22 mouse cellular contexts compared by ENCODE assay signal in genomic region chr2:66142268-66142667, GRCm38 (mm10). TPM values are rescaled to one million over a fixed set of nuclear protein-coding genes. Genes with fewer than 3 reads are reported as not detected.
"Had no signal": no experiment of that assay in that cellular context is flagged by ENCODE, and none has a peak within 500 bp of the region (broad histone marks: within the 10 kb centered on the region; RNA-seq: fewer than 3 reads in every experiment).

No protein-coding gene starts in this region.

- H3K4me2 ChIP-seq: lung, embryonic 14.5 days; midbrain, embryonic 12.5 days; neural tube, embryonic 13.5 days; neural tube, embryonic 15.5 days; stomach, embryonic 15.5 days had no signal

- H3K4me1 ChIP-seq: midbrain, embryonic 10.5 days; midbrain, embryonic 12.5 days; stomach, embryonic 15.5 days had no signal

- H3K9me3 ChIP-seq: midbrain, embryonic 10.5 days; midbrain, embryonic 12.5 days; neural tube, embryonic 13.5 days; neural tube, embryonic 15.5 days; stomach, embryonic 15.5 days had no signal

- H3K9ac ChIP-seq: lung, embryonic 14.5 days; midbrain, embryonic 12.5 days; neural tube, embryonic 13.5 days; neural tube, embryonic 15.5 days; stomach, embryonic 15.5 days had no signal

- H3K36me3 ChIP-seq: midbrain, embryonic 10.5 days; midbrain, embryonic 12.5 days; neural tube, embryonic 13.5 days; neural tube, embryonic 15.5 days; stomach, embryonic 15.5 days had no signal

- H3K27me3 ChIP-seq: midbrain, embryonic 12.5 days; neural tube, embryonic 13.5 days; neural tube, embryonic 15.5 days; stomach, embryonic 15.5 days had no signal

- DNase-seq: lung, adult 18-20 months; lung, embryonic 14.5 days; lung, postnatal 10 days; lung, postnatal 4 days; midbrain, embryonic 14.5 days; retina, postnatal 1 day; right cerebral cortex, adult 18-20 months; right cerebral cortex, postnatal 25 days; right cerebral cortex, postnatal 4 days; spleen, adult 18-20 months; thymus, adult 2 months; thymus, postnatal 25 days; thymus, postnatal 4 days had no signal

- ATAC-seq: midbrain, embryonic 16.5 days had no signal

- H3K4me3 ChIP-seq: midbrain, embryonic 10.5 days; midbrain, embryonic 12.5 days; myocyte; neural tube, embryonic 13.5 days; neural tube, embryonic 15.5 days; stomach, embryonic 15.5 days had no signal

- H3K27ac ChIP-seq: midbrain, embryonic 10.5 days; midbrain, embryonic 12.5 days; neural tube, embryonic 13.5 days; neural tube, embryonic 15.5 days; stomach, embryonic 15.5 days; stomach, postnatal 0 days had no signal

RNA-seq across cellular contexts. Expression of gene Galnt3, which starts 17.5 kb away (rescaled TPM):
- total RNA-seq: megakaryocyte-erythroid progenitor cell, adult 5-6 weeks had no signal
